Mouse (Mus musculus) CH12.LX (cell line): ENCODE measurements around the gene Rab10. TPM values are rescaled to one million over a fixed set of nuclear protein-coding genes. Genes with fewer than 3 reads are reported as not detected.

ENCODE experiments used
- DNase-seq: peaks from one replicate; pipeline ENCODE4 v3.0.0-alpha.2; 2013; ENCODE audit errors: extremely low read depth
- H3K27ac ChIP-seq: 2 replicates; pipeline ENCODE4 v1.5.1; 2012; ENCODE audit warnings: low read depth, mild to moderate bottlenecking, control low read depth, moderate library complexity; ENCODE audit not compliant: insufficient read depth
- H3K27me3 ChIP-seq: replicated peaks from 2 replicates; pipeline ENCODE3; 2012; ENCODE audit warnings: inconsistent platforms
- H3K36me3 ChIP-seq, 2 experiments: replicated peaks in 1 of 2; 2 replicates each; pipeline versions ENCODE3 to v1.6.1; 2012; ENCODE audit warnings: inconsistent platforms in 1 of 2, low read length in 1 of 2, mild to moderate bottlenecking in 1 of 2, mixed read lengths in 1 of 2, moderate library complexity in 1 of 2; ENCODE audit not compliant: control insufficient read depth in 1 of 2, insufficient read depth in 1 of 2
- H3K4me1 ChIP-seq, 2 experiments: 2 replicates each; pipeline ENCODE4 v1.6.1; 2012; ENCODE audit warnings: inconsistent platforms in 1 of 2, moderate library complexity in 1 of 2; ENCODE audit not compliant: insufficient read depth in 2 of 2, control insufficient read depth in 1 of 2
- H3K4me2 ChIP-seq: 2 replicates; pipeline ENCODE4 v1.6.1; 2012; ENCODE audit warnings: low read depth, mild to moderate bottlenecking, control low read depth; ENCODE audit not compliant: poor library complexity, insufficient read depth, severe bottlenecking
- H3K4me3 ChIP-seq, 3 experiments: fragments of 150-350 bp in 1 of 3; sonication (generic) in 1 of 3; replicated peaks in 1 of 3; 2 replicates each; pipeline versions ENCODE3 to v1.5.1; 2011 to 2012; ENCODE audit warnings: low read depth in 2 of 3, low read length in 2 of 3, mild to moderate bottlenecking in 2 of 3, moderate library complexity in 2 of 3, control low read depth in 1 of 3, improper control_type of control experiment in 1 of 3, inconsistent platforms in 1 of 3, mixed read lengths in 1 of 3; ENCODE audit not compliant: poor library complexity in 1 of 3
- H3K79me2 ChIP-seq: replicated peaks from 2 replicates; pipeline ENCODE4 v1.6.1; 2012; ENCODE audit warnings: mild to moderate bottlenecking, moderate library complexity; ENCODE audit not compliant: control insufficient read depth, poor library complexity, insufficient read depth, severe bottlenecking; ENCODE audit errors: extremely low read depth
- H3K9ac ChIP-seq: 2 replicates; pipeline ENCODE4 v1.6.1; 2012; ENCODE audit warnings: low read depth, mild to moderate bottlenecking, control low read depth, moderate library complexity; ENCODE audit not compliant: insufficient read depth
- H3K9me3 ChIP-seq: replicated peaks from 2 replicates; pipeline ENCODE3; 2012; ENCODE audit warnings: low read length, inconsistent platforms, mixed read lengths
- BHLHE40 ChIP-seq: IDR thresholded peaks from 2 replicates; pipeline ENCODE4 v1.6.1; 2011; ENCODE audit warnings: mild to moderate bottlenecking, low read depth, low read length, improper control_type of control experiment
- CHD2 ChIP-seq: IDR thresholded peaks from 2 replicates; pipeline ENCODE4 v1.6.1; 2011; ENCODE audit warnings: low read length, improper control_type of control experiment
- CTCF ChIP-seq, 2 experiments: IDR thresholded peaks in 1 of 2; conservative IDR thresholded peaks in 1 of 2; 2 replicates each; pipeline ENCODE4 v1.5.1; 2011 to 2012; ENCODE audit warnings: low read depth in 2 of 2, low read length in 2 of 2, improper control_type of control experiment in 1 of 2, inconsistent platforms in 1 of 2, mild to moderate bottlenecking in 1 of 2, moderate library complexity in 1 of 2
- E2F4 ChIP-seq: IDR thresholded peaks from 2 replicates; pipeline ENCODE4 v1.6.1; 2011; ENCODE audit warnings: low read depth, low read length, improper control_type of control experiment; ENCODE audit not compliant: insufficient replicate concordance
- ELF1 ChIP-seq: IDR thresholded peaks from 2 replicates; pipeline ENCODE4 v1.6.1; 2014; ENCODE audit warnings: low read depth, mild to moderate bottlenecking, inconsistent platforms, low read length, improper control_type of control experiment
- EP300 ChIP-seq: IDR thresholded peaks from 2 replicates; pipeline ENCODE4 v1.6.1; 2011; ENCODE audit warnings: low read length, improper control_type of control experiment
- ETS1 ChIP-seq: conservative IDR thresholded peaks from 2 replicates; pipeline ENCODE4 v1.6.1; 2012; ENCODE audit warnings: low read depth, mild to moderate bottlenecking, inconsistent platforms, low read length, improper control_type of control experiment, moderate library complexity
- GABPA ChIP-seq: IDR thresholded peaks from 2 replicates; pipeline ENCODE4 v1.6.1; 2012; ENCODE audit warnings: low read depth, low read length, improper control_type of control experiment, inconsistent platforms; ENCODE audit not compliant: insufficient replicate concordance
- IRF4 ChIP-seq: IDR thresholded peaks from 2 replicates; pipeline ENCODE4 v1.6.1; 2014; ENCODE audit warnings: low read depth, mild to moderate bottlenecking, inconsistent platforms, low read length, improper control_type of control experiment
- JUN ChIP-seq: IDR thresholded peaks from 2 replicates; pipeline ENCODE4 v1.6.1; 2011; ENCODE audit warnings: low read depth, mild to moderate bottlenecking, low read length, improper control_type of control experiment, moderate library complexity; ENCODE audit not compliant: insufficient read depth
- KAT2A ChIP-seq: IDR thresholded peaks from 2 replicates; pipeline ENCODE4 v1.6.1; 2012; ENCODE audit warnings: low read length, improper control_type of control experiment, inconsistent platforms; ENCODE audit not compliant: insufficient replicate concordance
- MAFK ChIP-seq: IDR thresholded peaks from 2 replicates; pipeline ENCODE4 v1.6.1; 2011; ENCODE audit warnings: low read length, improper control_type of control experiment; ENCODE audit not compliant: insufficient replicate concordance
- MAX ChIP-seq: IDR thresholded peaks from 2 replicates; pipeline ENCODE4 v1.6.1; 2011; ENCODE audit warnings: low read length, improper control_type of control experiment
- MAZ ChIP-seq: IDR thresholded peaks from 2 replicates; pipeline ENCODE4 v1.6.1; 2012; ENCODE audit warnings: low read depth, mild to moderate bottlenecking, inconsistent platforms, low read length, improper control_type of control experiment, moderate library complexity
- MXI1 ChIP-seq: IDR thresholded peaks from 2 replicates; pipeline ENCODE4 v1.6.1; 2011; ENCODE audit warnings: mild to moderate bottlenecking, low read depth, low read length, improper control_type of control experiment
- NELFE ChIP-seq: IDR thresholded peaks from 2 replicates; pipeline ENCODE4 v1.6.1; 2011; ENCODE audit warnings: low read depth, low read length, improper control_type of control experiment
- NRF1 ChIP-seq: IDR thresholded peaks from 2 replicates; pipeline ENCODE4 v1.6.1; 2014; ENCODE audit warnings: low read depth, mild to moderate bottlenecking, inconsistent platforms, low read length, improper control_type of control experiment, moderate library complexity
- POLR2A ChIP-seq: IDR thresholded peaks from 2 replicates; pipeline ENCODE4 v1.6.1; 2011; ENCODE audit warnings: low read depth, mild to moderate bottlenecking, improper control_type of control experiment, low read length
- RCOR1 ChIP-seq: conservative IDR thresholded peaks from 2 replicates; pipeline ENCODE4 v1.6.1; 2012; ENCODE audit warnings: low read depth, mild to moderate bottlenecking, inconsistent platforms, low read length, improper control_type of control experiment
- SMC3 ChIP-seq: IDR thresholded peaks from 2 replicates; pipeline ENCODE4 v1.6.1; 2011; ENCODE audit warnings: low read depth, low read length, improper control_type of control experiment
- TBP ChIP-seq: conservative IDR thresholded peaks from 2 replicates; pipeline ENCODE4 v1.6.1; 2011; ENCODE audit warnings: low read depth, low read length, improper control_type of control experiment
- TCF12 ChIP-seq: IDR thresholded peaks from 2 replicates; pipeline ENCODE4 v1.6.1; 2014; ENCODE audit warnings: low read depth, mild to moderate bottlenecking, inconsistent platforms, low read length, improper control_type of control experiment
- UBTF ChIP-seq: IDR thresholded peaks from 2 replicates; pipeline ENCODE4 v1.6.1; 2012; ENCODE audit warnings: low read depth, mild to moderate bottlenecking, inconsistent platforms, low read length, improper control_type of control experiment, moderate library complexity
- USF2 ChIP-seq: conservative IDR thresholded peaks from 2 replicates; pipeline ENCODE4 v1.6.1; 2011; ENCODE audit warnings: low read depth, low read length, improper control_type of control experiment
- ZC3H11A ChIP-seq: IDR thresholded peaks from 2 replicates; pipeline ENCODE4 v1.6.1; 2012; ENCODE audit warnings: low read depth, mild to moderate bottlenecking, inconsistent platforms, low read length, improper control_type of control experiment
- ZKSCAN1 ChIP-seq: IDR thresholded peaks from 2 replicates; pipeline ENCODE4 v1.6.1; 2012; ENCODE audit warnings: low read depth, inconsistent platforms, low read length, improper control_type of control experiment, borderline replicate concordance
- ZMIZ1 ChIP-seq: IDR thresholded peaks from 2 replicates; pipeline ENCODE4 v1.6.1; 2012; ENCODE audit warnings: low read depth, mild to moderate bottlenecking, inconsistent platforms, low read length, improper control_type of control experiment
- dilution Hi-C: fragments of 300-500 bp; cut with MboI; formaldehyde crosslinking; loops from 2 replicates; pipeline ENCODE4 v1.14.3; 2020; ENCODE audit warnings: low sequenced_read_pairs; ENCODE audit not compliant: extremely low pct_unique_long_range_greater_than_20kb, extremely low pct_ligation_motif_present
- in situ Hi-C: fragments of 300-500 bp; cut with MboI; formaldehyde crosslinking; loops from 3 replicates; pipeline ENCODE4 v1.14.3; 2019; ENCODE audit warnings: low sequenced_read_pairs, low pct_ligation_motif_present, low pct_unique_long_range_greater_than_20kb, mixed read lengths
- polyA plus RNA-seq: library from polyadenylated mRNA; unstranded; fragments of >175 nt; gene quantifications from 2 replicates; pipeline ENCODE4 v1.2.1, GENCODE M21; 2012; ENCODE audit warnings: low read depth; ENCODE audit not compliant: insufficient read length
- total RNA-seq, 2 experiments: library from RNA; depleted of rRNA; stranded (reverse); fragments of 300-350 nt in 1 of 2; fragments of >200 nt in 1 of 2; gene quantifications; 2 replicates each; pipeline ENCODE4 v1.2.3; 2012 to 2014

Rab10 gene
- total and polyA plus RNA-seq, 3 experiments, result 60.1 to 111 (median 91.8) TPM

- TF ChIP-seq USF2, result no peak
- no peak for TF ChIP-seq TCF12
- TF ChIP-seq SMC3, result peak; percentile 85
- TF ChIP-seq, all 38 proteins: peak for 15
These were observed 49.5 kb upstream of the Rab10 start (continued) for GRCm38 (mm10) chr12:3359302-3359701.

- H3K27ac ChIP-seq, result peak overlapping the region; percentile 85
- DNase-seq, result peak; percentile 85
- in situ Hi-C loops (no loop called here), dilution Hi-C loops (no loop called here)
- H3K79me2 ChIP-seq, result peaks cover 5% of the 10 kb centered on the region
- peak overlapping the region; percentile 79 for H3K9ac ChIP-seq
- H3K9me3 ChIP-seq, result peaks cover 5% of the 10 kb centered on the region
- H3K4me1 ChIP-seq, result peaks cover 25 to 43% of the 10 kb centered on the region in 2 experiments
- peak overlapping the region; percentile 56 to 64 (median 57) for H3K4me3 ChIP-seq
- H3K4me2 ChIP-seq, result no peak overlapping the region
- H3K36me3 ChIP-seq, result peaks cover 0 to 18% of the 10 kb centered on the region in 2 experiments
- H3K27me3 ChIP-seq, result no peaks in the 10 kb centered on the region
- TF ChIP-seq NRF1 (0 out of 2 replicates have a peak, but pooled peaks have one; percentile 23), TCF12 (no peak; the same call in 1 of the 2 replicates), TBP (0 out of 2 replicates have a peak, but pooled peaks have one; percentile 24), MAZ (no peak), IRF4 (no peak), EP300 (peak; percentile 30; the same call in 1 of the 2 replicates), ZC3H11A (no peak), UBTF (no peak), ZKSCAN1 (no peak), NELFE (peak; percentile 52), BHLHE40 (peak; percentile 77), ZMIZ1 (no peak), KAT2A (no peak), MAX (0 out of 2 replicates have a peak, but pooled peaks have one; percentile 18), ETS1 (peak; percentile 48), POLR2A (peak; percentile 50; the same call in 1 of the 2 replicates), USF2 (no peak), ELF1 (peak; percentile 54; the same call in 1 of the 2 replicates)
These were observed 47.1 kb upstream of the Rab10 start for GRCm38 (mm10) chr12:3356824-3357223.

- Histone ChIP-seq H3K9ac (peak overlapping the region; percentile 23; the same call in 1 of the 2 replicates), H3K27me3 (no peaks in the 10 kb centered on the region), H3K4me3 (peak overlapping the region; percentile 56 to 57 (median 56)), H3K9me3 (peaks cover 5% of the 10 kb centered on the region), H3K36me3 (peaks cover 0 to 29% of the 10 kb centered on the region in 2 experiments), H3K79me2 (peaks cover 5% of the 10 kb centered on the region), H3K4me1 (peaks cover 35 to 54% of the 10 kb centered on the region in 2 experiments), H3K4me2 (peak overlapping the region; percentile 76; the same call in 1 of the 2 replicates), H3K27ac (peak overlapping the region; percentile 91)
- DNase-seq, result peak; percentile 90
- dilution Hi-C loops (no loop called here), in situ Hi-C loops (no loop called here)
- peak; percentile 38; the same call in 1 of the 2 replicates for TF ChIP-seq MAFK
- no peak for TF ChIP-seq CTCF (conservative IDR thresholded peaks at IDR 0.05 in 1 of 2, IDR thresholded peaks at IDR 0.05 in 1 of 2; ENCODE audit: low read depth in 2 of 2, low read length in 2 of 2)
- TF ChIP-seq SMC3, result peak; percentile 17
- no peak for TF ChIP-seq TBP
- peak; percentile 48; the same call in 1 of the 2 replicates for TF ChIP-seq ELF1
- TF ChIP-seq E2F4, result no peak
- peak; percentile 41; the same call in 1 of the 2 replicates for TF ChIP-seq JUN
- no peak for TF ChIP-seq GABPA
- peak; percentile 98 for TF ChIP-seq TCF12
- peak; percentile 89 for TF ChIP-seq MAX
- TF ChIP-seq RCOR1, result peak; percentile 92; the same call in 1 of the 2 replicates
- TF ChIP-seq ZMIZ1, result no peak; the same call in 1 of the 2 replicates
- TF ChIP-seq POLR2A, result peak; percentile 34; the same call in 1 of the 2 replicates
- TF ChIP-seq ZC3H11A, result no peak
- peak; percentile 97 for TF ChIP-seq EP300
- TF ChIP-seq CHD2, result peak; percentile 55; the same call in 1 of the 2 replicates
- peak; percentile 65 for TF ChIP-seq USF2
- peak; percentile 98 for TF ChIP-seq BHLHE40
- peak; percentile 90 for TF ChIP-seq ETS1
- TF ChIP-seq MXI1, result peak; percentile 80; the same call in 1 of the 2 replicates
These were observed 45.3 kb upstream of the Rab10 start for GRCm38 (mm10) chr12:3355068-3355467.
